ENCODE assay signal across 8 mouse cellular contexts in genomic region chrX:20798797-20799147, GRCm38 (mm10). TPM values are rescaled to one million over a fixed set of nuclear protein-coding genes. Genes with fewer than 3 reads are reported as not detected.
A peak's percentile ranks its signal among the peaks of the same experiment; 100 is the strongest.
DNase-seq lines count a peak whose midpoint lies in the region; ATAC-seq lines count a peak whose summit lies in the region.

No protein-coding gene starts in this region.

- H3K9ac ChIP-seq in neural tube, embryonic 11.5 days (ENCODE audit: low read length) = peak overlapping the region; percentile 65
- peak overlapping the region; percentile 66 for H3K9ac ChIP-seq in limb, embryonic 12.5 days (replicated peaks)
- peak overlapping the region; percentile 36; the same call in 1 of the 2 replicates for H3K9ac ChIP-seq in stomach, embryonic 14.5 days (replicated peaks; ENCODE audit: low read depth, low read length)

- no peak for DNase-seq in neural tube, embryonic 11.5 days (ENCODE audit: low spot score)
- DNase-seq in neural tube, embryonic 10.5 days (ENCODE audit: extremely low spot score, low spot score) = no peak
- no peak for DNase-seq in thymus, postnatal 36 days
- no peak for DNase-seq in embryo, embryonic 9.5 days (ENCODE audit: extremely low spot score)

- H3K4me2 ChIP-seq in neural tube, embryonic 11.5 days (ENCODE audit: low read depth) = peak overlapping the region; percentile 46
- H3K4me2 ChIP-seq in limb, embryonic 12.5 days = peak overlapping the region; percentile 50
- peak overlapping the region; percentile 43 for H3K4me2 ChIP-seq in stomach, embryonic 14.5 days (replicated peaks; ENCODE audit: low read depth, low read length)

- no peaks in the 10 kb centered on the region for H3K36me3 ChIP-seq in erythroblast, embryonic 14.5 days (ENCODE audit: control insufficient read depth)
- H3K36me3 ChIP-seq in neural tube, embryonic 11.5 days (ENCODE audit: control insufficient read depth, insufficient read depth, low read length) = no peaks in the 10 kb centered on the region
- H3K36me3 ChIP-seq in limb, embryonic 12.5 days = no peaks in the 10 kb centered on the region
- H3K36me3 ChIP-seq in stomach, embryonic 14.5 days (ENCODE audit: control insufficient read depth, insufficient read depth, low read length) = no peaks in the 10 kb centered on the region

- H3K4me3 ChIP-seq in erythroblast, embryonic 14.5 days (replicated peaks) = peak overlapping the region; percentile 68
- H3K4me3 ChIP-seq in neural tube, embryonic 11.5 days (ENCODE audit: low read depth, low read length) = peak overlapping the region; percentile 43
- peak overlapping the region; percentile 44 for H3K4me3 ChIP-seq in limb, embryonic 12.5 days (replicated peaks)
- H3K4me3 ChIP-seq in stomach, embryonic 14.5 days (ENCODE audit: low read depth, low read length) = peak overlapping the region; percentile 34

- no peaks in the 10 kb centered on the region for H3K9me3 ChIP-seq in erythroblast, embryonic 14.5 days (ENCODE audit: control insufficient read depth, low read length)
- H3K9me3 ChIP-seq in neural tube, embryonic 11.5 days (ENCODE audit: control insufficient read depth, low read length) = no peaks in the 10 kb centered on the region
- H3K9me3 ChIP-seq in limb, embryonic 12.5 days = no peaks in the 10 kb centered on the region
- H3K9me3 ChIP-seq in stomach, embryonic 14.5 days (ENCODE audit: control insufficient read depth, low read depth, low read length) = no peaks in the 10 kb centered on the region

- WGBS in neural tube, embryonic 11.5 days = 29% methylated on average over 7 of the region's 7 CpGs
- 17% methylated on average over 7 of the region's 7 CpGs for WGBS in limb, embryonic 12.5 days
- WGBS in stomach, embryonic 14.5 days = 25% methylated on average over 7 of the region's 7 CpGs

- peak overlapping the region; percentile 76; the same call in 1 of the 2 replicates for H3K27ac ChIP-seq in neural tube, embryonic 11.5 days (ENCODE audit: low read depth, low read length)
- peak overlapping the region; percentile 92 for H3K27ac ChIP-seq in limb, embryonic 12.5 days
- H3K27ac ChIP-seq in stomach, embryonic 14.5 days (ENCODE audit: low read length) = peak overlapping the region; percentile 89

- no peak for ATAC-seq in erythroblast, adult 5-6 weeks (replicated peaks; ENCODE audit: low FRiP score, poor library complexity, severe bottlenecking)
- ATAC-seq in neural tube, embryonic 11.5 days (ENCODE audit: insufficient read depth, low FRiP score, low TSS enrichment) = peak; percentile 53
- no peak for ATAC-seq in limb, embryonic 12.5 days (ENCODE audit: insufficient number of reproducible peaks, insufficient read depth, low FRiP score, low TSS enrichment, low read depth)
- no peak for ATAC-seq in stomach, embryonic 14.5 days (ENCODE audit: insufficient number of reproducible peaks, insufficient read depth, low FRiP score, low read depth)

- H3K4me1 ChIP-seq in erythroblast, embryonic 14.5 days (ENCODE audit: control insufficient read depth) = peaks cover 20% of the 10 kb centered on the region
- no peaks in the 10 kb centered on the region for H3K4me1 ChIP-seq in neural tube, embryonic 11.5 days (ENCODE audit: control insufficient read depth, insufficient read depth, low read length)
- no peaks in the 10 kb centered on the region for H3K4me1 ChIP-seq in limb, embryonic 12.5 days (replicated peaks)
- H3K4me1 ChIP-seq in stomach, embryonic 14.5 days (ENCODE audit: control insufficient read depth, insufficient read depth, low read length) = no peaks in the 10 kb centered on the region

- H3K27me3 ChIP-seq in erythroblast, embryonic 14.5 days (ENCODE audit: control insufficient read depth) = no peaks in the 10 kb centered on the region
- no peaks in the 10 kb centered on the region for H3K27me3 ChIP-seq in neural tube, embryonic 11.5 days (ENCODE audit: control insufficient read depth, insufficient read depth, low read length)
- H3K27me3 ChIP-seq in limb, embryonic 12.5 days = no peaks in the 10 kb centered on the region
- no peaks in the 10 kb centered on the region for H3K27me3 ChIP-seq in stomach, embryonic 14.5 days (ENCODE audit: control insufficient read depth, insufficient read depth, low read length)

RNA-seq across cellular contexts. Expression of gene Araf, which starts 1.2 kb away (rescaled TPM):
- polyA plus RNA-seq in erythroblast, embryonic 14.5 days (2012) = 1.1 and 3.3 TPM in 2 replicates
- 18.4 and 23.8 TPM in 2 replicates for total RNA-seq in erythroblast, adult 5-6 weeks (2015; ENCODE audit: low replicate concordance)
- total RNA-seq in erythroblast, adult 5-6 weeks (2017; ENCODE audit: low replicate concordance) = 9.5 and 9.9 TPM in 2 replicates
- polyA plus RNA-seq in neural tube, embryonic 11.5 days (2014; fragmentation: Nextera tagmentation; extraction: Ambion mirVana) = 111 and 126 TPM in 2 replicates
- polyA plus RNA-seq in limb, embryonic 12.5 days (2016; fragmentation: Nextera tagmentation; extraction: Ambion mirVana) = 101 and 103 TPM in 2 replicates
- 104 and 105 TPM in 2 replicates for polyA plus RNA-seq in stomach, embryonic 14.5 days (2014; fragmentation: Nextera tagmentation; extraction: Ambion mirVana)

Comparison
In these comparisons a context has a peak if more than half of its experiments do, and no peak if none do; other contexts are left out.
1. RNA of gene Araf, which starts 1.2 kb away (polyA plus RNA-seq): 111 to 126 TPM in neural tube, embryonic 11.5 days, 104 to 105 TPM in stomach, embryonic 14.5 days and 101 to 103 TPM in limb, embryonic 12.5 days; 1.1 to 3.3 TPM in erythroblast, embryonic 14.5 days; every median in the first group is over 10 times any median in the second.
2. Peak in every context shown above with its lines, with median percentiles within 50 percentile points of each other: H3K4me3 ChIP-seq, H3K27ac ChIP-seq, H3K4me2 ChIP-seq and H3K9ac ChIP-seq.